Mouse (Mus musculus) megakaryocyte, embryonic 14.5 days (primary cell): ENCODE data around the gene Lrrc3. TPM values are rescaled to one million over a fixed set of nuclear protein-coding genes. Genes with fewer than 3 reads are reported as not detected.
"Not testable (repeated sequence)": the region's sequence is repeated elsewhere in the genome, so short reads cannot be mapped to it uniquely, and the experiment has no call there.

Source experiments
- H3K27me3 ChIP-seq: replicated peaks from 2 replicates; pipeline ENCODE3; 2012; ENCODE audit warnings: inconsistent platforms
- H3K36me3 ChIP-seq: replicated peaks from 2 replicates; pipeline ENCODE3; 2012; ENCODE audit warnings: low read length, inconsistent platforms, mixed read lengths
- H3K4me1 ChIP-seq: 2 replicates; pipeline ENCODE4 v1.6.1; 2012; ENCODE audit warnings: inconsistent platforms
- H3K4me3 ChIP-seq: replicated peaks from 2 replicates; pipeline ENCODE3; 2012; ENCODE audit warnings: moderate library complexity, mild to moderate bottlenecking, inconsistent platforms
- H3K9me3 ChIP-seq: 2 replicates; pipeline ENCODE4 v1.6.1; 2012; ENCODE audit warnings: inconsistent platforms
- FLI1 ChIP-seq: IDR thresholded peaks from 2 replicates; pipeline ENCODE4 v1.6.1; 2012; ENCODE audit warnings: low read length, inconsistent platforms, mixed read lengths
- GATA1 ChIP-seq: IDR thresholded peaks from 3 replicates; pipeline ENCODE4 v1.6.1; 2012; ENCODE audit warnings: mixed read lengths, low read length, inconsistent platforms, borderline replicate concordance
- polyA plus RNA-seq: library from polyadenylated mRNA; stranded (reverse); fragments of >175 nt; gene quantifications from 2 replicates; pipeline ENCODE4 v1.2.3, GENCODE M21; 2012; ENCODE audit warnings: low replicate concordance; ENCODE audit not compliant: insufficient read depth

Gene Lrrc3
- 0.03 TPM in 1 of 2 replicates, not detected in the other for polyA plus RNA-seq

DNA sequence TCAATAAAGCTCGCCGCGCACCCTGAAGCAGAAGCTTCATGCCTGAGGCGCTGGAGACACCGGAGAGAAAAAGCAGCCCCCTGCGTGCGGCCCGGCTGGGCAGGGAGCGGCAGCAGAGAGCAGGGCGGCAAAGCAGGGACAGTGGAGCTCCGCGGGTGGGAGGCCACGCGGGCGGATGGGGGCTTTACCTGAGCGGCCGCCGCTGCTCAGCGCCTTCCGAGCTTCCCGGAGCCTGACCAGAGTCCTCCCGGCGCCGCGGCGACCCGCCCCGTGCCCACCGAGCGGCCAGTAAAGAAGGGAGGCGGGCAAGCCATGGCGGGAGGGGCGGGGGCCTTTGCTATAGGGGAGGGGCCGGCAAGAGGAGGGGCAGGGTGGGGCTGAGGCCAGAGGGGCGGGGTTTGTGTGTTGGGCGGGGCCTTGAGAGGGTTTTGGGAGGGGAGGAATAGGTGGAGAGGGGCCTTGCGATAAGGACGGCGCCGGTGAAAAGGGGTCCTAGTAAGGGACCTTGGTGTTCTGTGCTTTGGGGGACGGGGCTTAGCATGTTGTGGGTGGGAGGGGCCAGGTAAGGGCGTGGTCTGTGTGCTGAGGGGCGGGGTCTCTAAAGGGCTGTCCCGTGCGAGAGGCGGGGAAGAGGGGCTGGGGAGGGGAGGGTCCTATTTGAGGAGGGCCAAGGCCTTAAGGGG lies at the start of gene Lrrc3:
Gene Lrrc3 (minus strand): TSS at position 326 of the 683 bp plus-strand sequence.
- Histone ChIP-seq H3K4me3 (peak within 1 kb of the TSS; percentile 87), H3K27me3 (peaks cover 74% of the 10 kb centered on the region)
- no peak for TF ChIP-seq FLI1
- TF ChIP-seq GATA1 = no peak

GRCm38 (mm10) chr10:77950468-77950867 lies 48.1 kb upstream of the Lrrc3 start:
- H3K4me3 ChIP-seq, H3K4me1 ChIP-seq: not testable (repeated sequence)
- peaks cover 20% of the 10 kb centered on the region for H3K27me3 ChIP-seq

More for the DNA sequence above, at the start of gene Lrrc3:
- Histone ChIP-seq H3K4me1 (peaks cover 22% of the 10 kb centered on the region), H3K36me3 (no peaks in the 10 kb centered on the region), H3K9me3 (no peaks in the 10 kb centered on the region)

GRCm38 (mm10) chr10:77939685-77940084 lies 37.3 kb upstream of the Lrrc3 start:
- H3K4me1 ChIP-seq = no peaks in the 10 kb centered on the region
- peaks cover 51% of the 10 kb centered on the region for H3K27me3 ChIP-seq
- TF ChIP-seq FLI1 (no peak), GATA1 (no peak)
- no peaks in the 10 kb centered on the region for H3K36me3 ChIP-seq
- no peak overlapping the region for H3K4me3 ChIP-seq
- H3K9me3 ChIP-seq = peaks cover 14% of the 10 kb centered on the region

More at GRCm38 (mm10) chr10:77950468-77950867, 48.1 kb upstream of the Lrrc3 start:
- H3K9me3 ChIP-seq = peaks cover 21% of the 10 kb centered on the region
- H3K36me3 ChIP-seq = not testable (repeated sequence)

GRCm38 (mm10) chr10:77927375-77927774 lies 25.0 kb upstream of the Lrrc3 start:
- TF ChIP-seq GATA1 = no peak
- no peak for TF ChIP-seq FLI1
- Histone ChIP-seq H3K4me3 (no peak overlapping the region), H3K4me1 (no peaks in the 10 kb centered on the region), H3K9me3 (no peaks in the 10 kb centered on the region), H3K36me3 (no peaks in the 10 kb centered on the region), H3K27me3 (peaks cover 62% of the 10 kb centered on the region)

GRCm38 (mm10) chr10:77926140-77926539 lies 23.8 kb upstream of the Lrrc3 start:
- Histone ChIP-seq H3K36me3 (no peaks in the 10 kb centered on the region), H3K4me3 (no peak overlapping the region), H3K27me3 (peaks cover 61% of the 10 kb centered on the region), H3K9me3 (no peaks in the 10 kb centered on the region), H3K4me1 (no peaks in the 10 kb centered on the region)
- TF ChIP-seq FLI1 = no peak

DNA sequence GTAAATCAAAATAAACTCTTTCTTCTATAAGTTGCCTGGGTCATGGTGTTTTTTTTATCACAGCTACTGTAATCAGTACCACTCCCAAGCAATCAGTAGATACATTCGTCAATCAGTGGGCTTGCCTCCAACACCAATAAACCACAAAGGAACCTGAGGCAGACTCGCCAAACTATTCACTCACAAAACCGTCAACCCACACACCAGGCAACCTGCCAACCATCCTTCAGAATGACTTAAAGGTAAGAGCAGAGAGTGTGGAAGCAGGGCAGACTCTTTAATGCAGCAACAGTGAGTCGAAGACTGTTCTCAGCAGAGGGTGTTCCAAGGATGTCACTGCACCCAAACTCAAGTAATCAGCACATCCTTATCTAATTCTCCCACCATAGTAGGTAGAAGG lies 20.3 kb upstream of the Lrrc3 start:
- H3K9me3 ChIP-seq = no peaks in the 10 kb centered on the region
- TF ChIP-seq GATA1 (no peak), FLI1 (no peak)

DNA sequence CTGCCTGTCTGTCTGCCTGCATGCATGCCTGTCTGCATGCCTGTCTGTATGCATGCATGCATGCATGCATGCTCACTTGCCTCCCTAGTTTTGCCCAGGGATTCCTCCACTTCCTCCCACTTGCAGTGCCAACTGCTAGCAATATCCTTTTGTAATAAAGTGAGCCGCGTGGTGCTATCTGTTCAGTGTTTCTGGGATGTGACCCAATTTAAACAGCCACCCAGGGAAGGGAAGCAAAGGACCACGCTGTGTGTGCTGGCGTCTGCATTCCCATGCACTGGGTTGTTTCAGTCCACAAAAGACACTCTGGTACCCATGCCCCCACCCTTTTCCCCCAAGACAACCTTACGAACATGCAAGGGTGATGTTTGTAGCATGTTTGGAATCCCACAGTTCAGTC lies 18.7 kb upstream of the Lrrc3 start:
- no peak for TF ChIP-seq FLI1
- no peak for TF ChIP-seq GATA1
- no peaks in the 10 kb centered on the region for H3K36me3 ChIP-seq
- no peaks in the 10 kb centered on the region; the same call in 1 of the 2 replicates for H3K4me1 ChIP-seq
- H3K27me3 ChIP-seq = peaks cover 63% of the 10 kb centered on the region
- no peak overlapping the region for H3K4me3 ChIP-seq
- no peaks in the 10 kb centered on the region for H3K9me3 ChIP-seq

More for the DNA sequence above, 20.3 kb upstream of the Lrrc3 start:
- H3K27me3 ChIP-seq = peaks cover 65% of the 10 kb centered on the region
- no peak overlapping the region for H3K4me3 ChIP-seq
- no peaks in the 10 kb centered on the region for H3K4me1 ChIP-seq
- H3K36me3 ChIP-seq = no peaks in the 10 kb centered on the region

DNA sequence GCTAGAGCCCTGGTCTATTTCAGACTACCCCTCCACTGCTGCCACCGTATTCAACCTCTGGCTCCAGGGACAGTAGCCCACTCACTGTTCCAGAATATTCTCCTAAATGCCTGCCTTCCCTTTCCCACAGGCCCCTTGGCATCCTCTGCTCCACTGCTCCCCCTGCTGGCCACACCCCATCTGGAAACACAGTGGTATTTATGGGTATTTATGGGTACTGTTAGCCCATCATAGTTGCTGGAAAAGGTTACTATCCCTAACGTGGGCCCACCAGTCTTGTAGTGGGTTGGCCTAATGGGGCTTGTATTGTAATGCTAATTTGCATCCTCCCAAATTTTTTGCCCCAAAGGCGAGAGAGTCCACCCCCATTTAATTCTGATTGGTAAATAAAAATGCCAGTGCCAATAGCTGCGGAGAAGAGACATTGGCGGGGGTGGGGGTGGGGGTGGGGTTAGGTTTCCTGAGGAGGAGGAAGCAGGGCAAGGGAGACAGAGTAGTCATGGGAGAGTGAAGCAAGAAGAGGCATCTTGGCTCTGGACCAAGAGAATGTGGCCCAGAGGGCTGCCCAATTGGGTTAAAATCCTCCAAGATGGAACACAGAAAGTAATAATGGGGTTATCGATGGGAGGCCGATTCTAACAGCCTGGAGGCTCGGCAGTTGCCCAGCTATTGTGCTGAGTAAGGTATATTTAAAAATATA lies 14.4 kb upstream of the Lrrc3 start:
- no peak overlapping the region for H3K4me3 ChIP-seq
- no peaks in the 10 kb centered on the region; the same call in 1 of the 2 replicates for H3K4me1 ChIP-seq
- H3K9me3 ChIP-seq = no peaks in the 10 kb centered on the region
- H3K36me3 ChIP-seq = no peaks in the 10 kb centered on the region
- peaks cover 67% of the 10 kb centered on the region for H3K27me3 ChIP-seq
- TF ChIP-seq FLI1 (no peak), GATA1 (no peak)

GRCm38 (mm10) chr10:77913292-77913691 lies 11.0 kb upstream of the Lrrc3 start:
- H3K36me3 ChIP-seq = no peaks in the 10 kb centered on the region
- H3K27me3 ChIP-seq = peaks cover 67% of the 10 kb centered on the region
- TF ChIP-seq GATA1 = no peak
- TF ChIP-seq FLI1 = no peak
- no peak overlapping the region for H3K4me3 ChIP-seq
- H3K4me1 ChIP-seq = no peaks in the 10 kb centered on the region; the same call in 1 of the 2 replicates
- H3K9me3 ChIP-seq = no peaks in the 10 kb centered on the region

- Histone ChIP-seq H3K4me1 (no peaks in the 10 kb centered on the region; the same call in 1 of the 2 replicates), H3K36me3 (no peaks in the 10 kb centered on the region), H3K4me3 (no peak overlapping the region), H3K9me3 (no peaks in the 10 kb centered on the region), H3K27me3 (peaks cover 61% of the 10 kb centered on the region)
- TF ChIP-seq GATA1 = no peak
- TF ChIP-seq FLI1 = no peak
Observed at GRCm38 (mm10) chr10:77912605-77913004, 10.3 kb upstream of the Lrrc3 start.
